Mouse (Mus musculus) CH12.LX (cell line): ENCODE data around the gene Mamdc4.
"Not testable (repeated sequence)": the region's sequence is repeated elsewhere in the genome, so short reads cannot be mapped to it uniquely, and the experiment has no call there.

Experiments
- CTCF ChIP-seq, 2 experiments: IDR thresholded peaks in 1 of 2; conservative IDR thresholded peaks in 1 of 2; 2 replicates each; pipeline ENCODE4 v1.5.1; 2011 to 2012; ENCODE audit warnings: low read depth in 2 of 2, low read length in 2 of 2, improper control_type of control experiment in 1 of 2, inconsistent platforms in 1 of 2, mild to moderate bottlenecking in 1 of 2, moderate library complexity in 1 of 2
- E2F4 ChIP-seq: IDR thresholded peaks from 2 replicates; pipeline ENCODE4 v1.6.1; 2011; ENCODE audit warnings: low read depth, low read length, improper control_type of control experiment; ENCODE audit not compliant: insufficient replicate concordance
- NELFE ChIP-seq: IDR thresholded peaks from 2 replicates; pipeline ENCODE4 v1.6.1; 2011; ENCODE audit warnings: low read depth, low read length, improper control_type of control experiment
- POLR2A ChIP-seq: IDR thresholded peaks from 2 replicates; pipeline ENCODE4 v1.6.1; 2011; ENCODE audit warnings: low read depth, mild to moderate bottlenecking, improper control_type of control experiment, low read length
- SIN3A ChIP-seq: IDR thresholded peaks from 2 replicates; pipeline ENCODE4 v1.6.1; 2012; ENCODE audit warnings: low read length, improper control_type of control experiment, inconsistent platforms
- SMC3 ChIP-seq: IDR thresholded peaks from 2 replicates; pipeline ENCODE4 v1.6.1; 2011; ENCODE audit warnings: low read depth, low read length, improper control_type of control experiment

DNA sequence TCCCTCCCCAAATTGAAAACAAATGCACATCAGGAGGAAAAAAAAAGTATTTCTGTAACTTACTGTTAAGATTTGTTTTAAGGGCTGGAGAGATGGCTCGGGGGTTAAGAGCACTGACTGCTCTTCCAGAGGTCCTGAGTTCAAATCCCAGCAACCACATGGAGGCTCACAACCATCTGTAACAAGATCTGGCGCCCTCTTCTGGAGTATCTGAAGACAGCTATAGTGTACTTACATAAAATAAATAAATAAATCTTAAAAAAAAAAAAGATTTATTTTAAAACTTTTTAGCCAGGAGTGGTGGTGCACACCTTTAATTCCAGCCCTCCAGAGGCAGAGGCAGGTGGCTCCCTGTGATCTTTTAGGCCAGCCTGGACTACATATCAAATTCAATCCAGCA, 19.2 kb downstream of the Mamdc4 start:
- TF ChIP-seq POLR2A, NELFE, E2F4, SIN3A, SMC3: not testable (repeated sequence)
- TF ChIP-seq CTCF (conservative IDR thresholded peaks at IDR 0.05 in 1 of 2, IDR thresholded peaks at IDR 0.05 in 1 of 2; ENCODE audit: low read depth in 2 of 2, low read length in 2 of 2), result peak in 1 of 2 experiments; percentile 30; a peak in 2 of 4 replicates
